Mouse (Mus musculus) small intestine, adult 2 months (tissue): ENCODE data around the gene Minos1. TPM values are rescaled to one million over a fixed set of nuclear protein-coding genes. Genes with fewer than 3 reads are reported as not detected.

Experiments
- H3K27ac ChIP-seq: fragments of 200-500 bp; 2 replicates; pipeline ENCODE4 v1.5.1; 2012; ENCODE audit warnings: low read depth, low read length, control low read depth, inconsistent platforms; ENCODE audit not compliant: insufficient read depth
- H3K27me3 ChIP-seq: fragments of 200-500 bp; 2 replicates; pipeline ENCODE4 v1.6.1; 2012; ENCODE audit warnings: mild to moderate bottlenecking, moderate library complexity, low read length, inconsistent platforms; ENCODE audit not compliant: control insufficient read depth, insufficient read depth
- H3K36me3 ChIP-seq: fragments of 200-500 bp; 2 replicates; pipeline ENCODE4 v1.6.1; 2012; ENCODE audit warnings: mild to moderate bottlenecking, low read length, control low read depth, inconsistent platforms; ENCODE audit not compliant: control insufficient read depth, insufficient read depth
- H3K4me1 ChIP-seq: fragments of 200-500 bp; 2 replicates; pipeline ENCODE4 v1.6.1; 2012; ENCODE audit warnings: low read length, inconsistent platforms, mixed read lengths; ENCODE audit not compliant: control insufficient read depth, insufficient read depth, insufficient read length
- H3K4me3 ChIP-seq: fragments of 200-500 bp; 2 replicates; pipeline ENCODE4 v1.5.1; 2012; ENCODE audit warnings: low read depth, mild to moderate bottlenecking, control low read depth, inconsistent platforms, low read length, moderate library complexity
- CTCF ChIP-seq: fragments of 200-500 bp; IDR thresholded peaks from 2 replicates; pipeline ENCODE4 v1.5.1; 2012; ENCODE audit warnings: low read depth, mild to moderate bottlenecking, control low read depth, inconsistent platforms, low read length, moderate library complexity, mixed read lengths; ENCODE audit not compliant: insufficient replicate concordance, insufficient read length; ENCODE audit errors: extremely low read depth
- POLR2A ChIP-seq: fragments of 200-500 bp; IDR thresholded peaks from 2 replicates; pipeline ENCODE4 v1.6.1; 2012; ENCODE audit warnings: low read depth, mild to moderate bottlenecking, control low read depth, inconsistent platforms, low read length, moderate library complexity
- WGBS: fragments of 180-500 bp; shearing (Covaris S2); methylation state at CpG from one replicate; pipeline ENCODE4 v1.1.7; 2018; 5-methylcytosine and 5-hydroxymethylcytosine counted together
- polyA plus RNA-seq: library from polyadenylated mRNA; depleted of rRNA; stranded (reverse); fragments of >200 nt; gene quantifications from 2 replicates; pipeline ENCODE4 v1.2.3, GENCODE M21; 2012

Minos1 gene
- polyA plus RNA-seq, 1 experiment = 29.4 TPM

GRCm38 (mm10) chr4:139116356-139117063, 14.4 kb downstream of the Minos1 start:
- Histone ChIP-seq H3K4me3 (no peak overlapping the region), H3K36me3 (no peaks in the 10 kb centered on the region), H3K27me3 (no peaks in the 10 kb centered on the region), H3K4me1 (peaks cover 14% of the 10 kb centered on the region), H3K27ac (no peak overlapping the region)
- 30% methylated on average over 3 of the region's 3 CpGs for WGBS
- TF ChIP-seq CTCF (no peak), POLR2A (no peak)

GRCm38 (mm10) chr4:139115721-139116120, 15.2 kb downstream of the Minos1 start:
- 91% methylated on average over 5 of the region's 5 CpGs for WGBS
- Histone ChIP-seq H3K4me3 (no peak overlapping the region), H3K4me1 (peaks cover 19% of the 10 kb centered on the region), H3K27me3 (no peaks in the 10 kb centered on the region), H3K27ac (no peak overlapping the region), H3K36me3 (no peaks in the 10 kb centered on the region)
- TF ChIP-seq CTCF (peak; percentile 43; the same call in 1 of the 2 replicates), POLR2A (no peak)

DNA sequence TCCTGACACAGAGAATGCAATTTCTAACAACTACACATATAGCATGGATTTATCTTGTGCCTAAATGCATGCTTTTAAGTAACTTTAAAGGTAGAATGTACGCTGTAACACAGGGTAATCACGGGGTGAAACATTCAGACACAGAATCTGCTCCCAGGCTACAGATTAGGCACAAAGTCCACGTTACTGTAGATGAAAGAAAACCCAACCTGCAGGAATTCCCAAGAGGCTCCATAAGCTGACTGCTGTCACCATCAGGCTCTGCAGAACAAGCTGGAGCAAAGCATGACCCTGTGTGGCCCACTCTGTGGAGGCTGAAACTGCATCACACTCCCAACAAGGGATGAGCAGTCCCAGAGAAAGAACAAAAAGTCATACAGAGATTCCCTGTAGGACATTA, 18.4 kb downstream of the Minos1 start:
- Histone ChIP-seq H3K4me1 (peaks cover 28% of the 10 kb centered on the region), H3K27ac (no peak overlapping the region; the same call in 1 of the 2 replicates), H3K27me3 (no peaks in the 10 kb centered on the region), H3K36me3 (0 out of 2 replicates have a peak, but pooled peaks cover 1% of the 10 kb centered on the region), H3K4me3 (no peak overlapping the region)
- WGBS = 19% methylated on average over 3 of the region's 3 CpGs
- TF ChIP-seq CTCF (no peak), POLR2A (no peak)

- H3K36me3 ChIP-seq = 0 out of 2 replicates have a peak, but pooled peaks cover 1% of the 10 kb centered on the region
- peak overlapping the region; percentile 65 for H3K27ac ChIP-seq
- peaks cover 24% of the 10 kb centered on the region for H3K4me1 ChIP-seq
- TF ChIP-seq CTCF (no peak), POLR2A (no peak)
- H3K27me3 ChIP-seq = no peaks in the 10 kb centered on the region
- no peak overlapping the region for H3K4me3 ChIP-seq
- WGBS = 14% methylated on average over 3 of the region's 3 CpGs
Measured at GRCm38 (mm10) chr4:139111421-139111820, 19.5 kb downstream of the Minos1 start.

DNA sequence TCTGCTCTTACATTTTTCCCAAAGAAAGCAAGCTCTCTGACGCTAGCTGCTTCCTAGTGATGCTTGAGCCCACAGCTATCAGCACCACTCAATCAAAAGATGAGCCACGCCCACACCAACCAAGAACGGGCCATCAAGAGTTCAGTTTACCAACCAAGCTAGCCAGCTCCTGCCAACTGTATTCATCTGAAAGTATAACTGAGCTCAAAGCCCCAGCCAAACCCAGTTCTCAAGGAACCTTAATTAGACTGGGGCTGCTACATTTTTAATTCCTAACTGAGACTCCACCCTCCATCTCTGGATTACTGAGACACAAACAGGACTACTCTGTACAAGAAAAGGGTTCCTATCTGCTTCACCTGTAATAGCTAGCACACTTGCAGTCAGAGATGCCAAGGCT, 20.1 kb downstream of the Minos1 start:
- Histone ChIP-seq H3K4me3 (no peak overlapping the region), H3K36me3 (0 out of 2 replicates have a peak, but pooled peaks cover 3% of the 10 kb centered on the region), H3K4me1 (peaks cover 21% of the 10 kb centered on the region), H3K27ac (peak overlapping the region; percentile 65), H3K27me3 (no peaks in the 10 kb centered on the region)
- WGBS = 14% methylated on average over 3 of the region's 3 CpGs
- TF ChIP-seq POLR2A = no peak
- no peak for TF ChIP-seq CTCF

DNA sequence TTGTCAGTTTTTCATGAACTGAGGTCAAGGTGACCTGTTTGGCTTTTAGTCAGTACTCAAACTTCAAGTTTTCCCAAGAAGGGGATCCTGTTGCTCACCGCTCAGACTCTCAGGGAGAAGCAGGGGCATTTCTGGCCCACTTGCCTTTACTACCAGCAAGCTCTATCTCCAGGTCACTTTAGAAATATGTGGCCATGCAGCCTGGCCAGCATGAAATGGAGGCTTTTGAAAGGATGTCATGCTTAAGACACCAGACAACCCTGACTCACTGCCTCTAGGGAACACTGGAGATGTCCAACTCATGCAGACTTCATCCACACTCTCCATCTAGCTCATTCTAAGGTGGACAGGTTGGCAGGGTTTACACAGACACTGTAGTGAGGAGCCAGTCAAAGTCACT, 25.5 kb downstream of the Minos1 start:
- no peaks in the 10 kb centered on the region for H3K27me3 ChIP-seq
- peaks cover 25% of the 10 kb centered on the region for H3K36me3 ChIP-seq

GRCm38 (mm10) chr4:139101546-139101945, 29.4 kb downstream of the Minos1 start:
- TF ChIP-seq CTCF = no peak

More for the DNA sequence above, 25.5 kb downstream of the Minos1 start:
- no peak overlapping the region for H3K27ac ChIP-seq
- 97% methylated on average over 1 of the region's 1 CpGs for WGBS
- TF ChIP-seq CTCF (no peak), POLR2A (no peak)
- H3K4me3 ChIP-seq = no peak overlapping the region
- H3K4me1 ChIP-seq = peaks cover 7% of the 10 kb centered on the region; the same call in 1 of the 2 replicates

More at GRCm38 (mm10) chr4:139101546-139101945, 29.4 kb downstream of the Minos1 start:
- H3K27me3 ChIP-seq = no peaks in the 10 kb centered on the region
- WGBS = 79% methylated on average over 6 of the region's 6 CpGs
- no peaks in the 10 kb centered on the region for H3K4me1 ChIP-seq
- no peak overlapping the region for H3K27ac ChIP-seq
- H3K36me3 ChIP-seq = peaks cover 24% of the 10 kb centered on the region
- no peak overlapping the region for H3K4me3 ChIP-seq
